Mouse (Mus musculus): ENCODE measurements at regions not wholly inside any gene's neighbourhood (a gene's known extent, or its start where the extent isn't known, plus 50 kb on each side); places are given as distances from the start of the nearest gene placed in this dataset.

GRCm38 (mm10) chr12:109539046-109539445 lies 61.1 kb downstream of the Rtl1 start:
- no peak for DNase-seq

- DNase-seq, result no peak
Observed at GRCm38 (mm10) chr12:109538641-109539040, 61.5 kb downstream of the Rtl1 start.

GRCm38 (mm10) chr12:109536536-109536935 lies 63.6 kb downstream of the Rtl1 start:
- DNase-seq, result no peak

GRCm38 (mm10) chr12:109532392-109532791 lies 67.7 kb downstream of the Rtl1 start:
- no peak for DNase-seq

- DNase-seq, result peak in 1 of 2 experiments; percentile 49
Observed at GRCm38 (mm10) chr12:109531347-109532023, 68.6 kb downstream of the Rtl1 start.

- DNase-seq, result no peak
Observed at GRCm38 (mm10) chr12:109530215-109531050, 69.7 kb downstream of the Rtl1 start.

GRCm38 (mm10) chr12:109529501-109529900 lies 70.6 kb downstream of the Rtl1 start:
- DNase-seq, result no peak

- no peak for DNase-seq
Observed at GRCm38 (mm10) chr12:109528966-109529365, 71.2 kb downstream of the Rtl1 start.

GRCm38 (mm10) chr12:109528263-109528545 lies 71.9 kb downstream of the Rtl1 start:
- peak in 1 of 2 experiments; percentile 42 for DNase-seq

- DNase-seq, result no peak
Observed at GRCm38 (mm10) chr12:109527414-109528262, 72.5 kb downstream of the Rtl1 start.

- no peak for DNase-seq
Observed at GRCm38 (mm10) chr12:109525613-109526012, 73.0 kb downstream of the Dlk1 start.

- DNase-seq, result no peak
Observed at GRCm38 (mm10) chr12:109521199-109521780, 68.7 kb downstream of the Dlk1 start.

- no peak for DNase-seq
Observed at GRCm38 (mm10) chr12:109520414-109520813, 67.8 kb downstream of the Dlk1 start.

GRCm38 (mm10) chr12:109519838-109520237 lies 67.2 kb downstream of the Dlk1 start:
- no peak for DNase-seq

- no peak for DNase-seq
Observed at GRCm38 (mm10) chr12:109518413-109519021, 65.9 kb downstream of the Dlk1 start.

GRCm38 (mm10) chr12:109517764-109518163 lies 65.1 kb downstream of the Dlk1 start:
- no peak for DNase-seq

- no peak for DNase-seq
Observed at GRCm38 (mm10) chr12:109516961-109517360, 64.3 kb downstream of the Dlk1 start.

- DNase-seq, result no peak
Observed at GRCm38 (mm10) chr12:109514292-109514818, 61.7 kb downstream of the Dlk1 start.

Measured in lung, postnatal 4 days (tissue).